Mouse (Mus musculus): ENCODE data around the gene Kcnq2. TPM values are rescaled to one million over a fixed set of nuclear protein-coding genes. Genes with fewer than 3 reads are reported as not detected.
A peak's percentile ranks its signal among the peaks of the same experiment; 100 is the strongest.

The Kcnq2 gene
- total and polyA plus RNA-seq, 2 experiments from 2014 or later = 0.04 TPM; not detected in 1

- Histone ChIP-seq H3K4me1 (ENCODE audit: control insufficient read depth, insufficient read depth) (no peaks in the 10 kb centered on the region), H3K36me3 (replicated peaks; ENCODE audit: control insufficient read depth, insufficient read depth, low read length) (no peaks in the 10 kb centered on the region), H3K9me3 (replicated peaks; ENCODE audit: control insufficient read depth, low read length) (no peaks in the 10 kb centered on the region), H3K4me2 (ENCODE audit: low read depth, low read length) (no peak overlapping the region), H3K27ac (ENCODE audit: low read depth) (no peak overlapping the region), H3K27me3 (ENCODE audit: control insufficient read depth, insufficient read depth, low read length) (peaks cover 28% of the 10 kb centered on the region), H3K9ac (replicated peaks; ENCODE audit: low read depth, low read length) (no peak overlapping the region), H3K4me3 (ENCODE audit: low read depth, low read length) (no peak overlapping the region)
- no peak for ATAC-seq (ENCODE audit: insufficient read depth, low read depth)
- no peak for DNase-seq (ENCODE audit: low spot score)
- TF ChIP-seq CTCF (IDR thresholded peaks at IDR 0.05; ENCODE audit: low read depth) (no peak), EP300 (IDR thresholded peaks at IDR 0.05; ENCODE audit: low read depth) (no peak)
- 76% methylated on average over 9 of the region's 9 CpGs for WGBS
These were observed 86.1 kb downstream of the Kcnq2 start for GRCm38 (mm10) chr2:181048986-181049385.

- Histone ChIP-seq H3K9me3 (replicated peaks; ENCODE audit: control insufficient read depth, low read length) (no peaks in the 10 kb centered on the region), H3K4me2 (ENCODE audit: low read depth, low read length) (no peak overlapping the region), H3K9ac (replicated peaks; ENCODE audit: low read depth, low read length) (no peak overlapping the region), H3K4me3 (ENCODE audit: low read depth, low read length) (no peak overlapping the region), H3K36me3 (replicated peaks; ENCODE audit: control insufficient read depth, insufficient read depth, low read length) (no peaks in the 10 kb centered on the region), H3K27me3 (ENCODE audit: control insufficient read depth, insufficient read depth, low read length) (peaks cover 28% of the 10 kb centered on the region), H3K27ac (ENCODE audit: low read depth) (no peak overlapping the region), H3K4me1 (ENCODE audit: control insufficient read depth, insufficient read depth) (no peaks in the 10 kb centered on the region)
- 43% methylated on average over 7 of the region's 7 CpGs for WGBS
- ATAC-seq (ENCODE audit: insufficient read depth, low read depth) (peak; percentile 26; the same call in 1 of the 2 replicates), DNase-seq (ENCODE audit: low spot score) (no peak)
- TF ChIP-seq CTCF (IDR thresholded peaks at IDR 0.05; ENCODE audit: low read depth) = no peak
- TF ChIP-seq EP300 (IDR thresholded peaks at IDR 0.05; ENCODE audit: low read depth) = no peak
These were observed 86.7 kb downstream of the Kcnq2 start for GRCm38 (mm10) chr2:181048252-181048945.

- H3K4me1 ChIP-seq (ENCODE audit: control insufficient read depth, insufficient read depth) = no peaks in the 10 kb centered on the region
- H3K9me3 ChIP-seq (replicated peaks; ENCODE audit: control insufficient read depth, low read length) = no peaks in the 10 kb centered on the region
- WGBS = 24% methylated on average over 3 of the region's 3 CpGs
- H3K27me3 ChIP-seq (ENCODE audit: control insufficient read depth, insufficient read depth, low read length) = peaks cover 40% of the 10 kb centered on the region
- ATAC-seq (ENCODE audit: insufficient read depth, low read depth) = no peak
- no peak overlapping the region for H3K4me3 ChIP-seq (ENCODE audit: low read depth, low read length)
- TF ChIP-seq CTCF (IDR thresholded peaks at IDR 0.05; ENCODE audit: low read depth) (no peak), EP300 (IDR thresholded peaks at IDR 0.05; ENCODE audit: low read depth) (no peak)
- no peak overlapping the region for H3K4me2 ChIP-seq (ENCODE audit: low read depth, low read length)
- no peak overlapping the region for H3K9ac ChIP-seq (replicated peaks; ENCODE audit: low read depth, low read length)
- DNase-seq (ENCODE audit: low spot score) = no peak
- H3K27ac ChIP-seq (ENCODE audit: low read depth) = no peak overlapping the region
- no peaks in the 10 kb centered on the region for H3K36me3 ChIP-seq (replicated peaks; ENCODE audit: control insufficient read depth, insufficient read depth, low read length)
These were observed 91.1 kb downstream of the Kcnq2 start for GRCm38 (mm10) chr2:181044001-181044400.

GRCm38 (mm10) chr2:181043437-181043836 lies 91.7 kb downstream of the Kcnq2 start, which contains the start of gene Chrna4:
Gene Chrna4 (minus strand): TSS chr2:181043546.
- no peaks in the 10 kb centered on the region for H3K36me3 ChIP-seq (replicated peaks; ENCODE audit: control insufficient read depth, insufficient read depth, low read length)
- H3K4me3 ChIP-seq (ENCODE audit: low read depth, low read length) = no peak within 1 kb of the TSS
- H3K9ac ChIP-seq (replicated peaks; ENCODE audit: low read depth, low read length) = no peak within 1 kb of the TSS
- ATAC-seq (ENCODE audit: insufficient read depth, low read depth) (no peak), DNase-seq (ENCODE audit: low spot score) (no peak)
- H3K27ac ChIP-seq (ENCODE audit: low read depth) = no peak within 1 kb of the TSS
- H3K9me3 ChIP-seq (replicated peaks; ENCODE audit: control insufficient read depth, low read length) = no peaks in the 10 kb centered on the region
- no peak within 1 kb of the TSS for H3K4me2 ChIP-seq (ENCODE audit: low read depth, low read length)
- peaks cover 45% of the 10 kb centered on the region for H3K27me3 ChIP-seq (ENCODE audit: control insufficient read depth, insufficient read depth, low read length)
- WGBS = 54% methylated on average over 3 of the region's 3 CpGs
- no peaks in the 10 kb centered on the region for H3K4me1 ChIP-seq (ENCODE audit: control insufficient read depth, insufficient read depth)
- TF ChIP-seq EP300 (IDR thresholded peaks at IDR 0.05; ENCODE audit: low read depth) = no peak
- TF ChIP-seq CTCF (IDR thresholded peaks at IDR 0.05; ENCODE audit: low read depth) = no peak

GRCm38 (mm10) chr2:181042376-181042775 lies 92.7 kb downstream of the Kcnq2 start:
- Histone ChIP-seq H3K27me3 (ENCODE audit: control insufficient read depth, insufficient read depth, low read length) (peaks cover 56% of the 10 kb centered on the region), H3K4me2 (ENCODE audit: low read depth, low read length) (no peak overlapping the region), H3K4me3 (ENCODE audit: low read depth, low read length) (no peak overlapping the region), H3K9ac (replicated peaks; ENCODE audit: low read depth, low read length) (no peak overlapping the region), H3K27ac (ENCODE audit: low read depth) (no peak overlapping the region), H3K36me3 (replicated peaks; ENCODE audit: control insufficient read depth, insufficient read depth, low read length) (no peaks in the 10 kb centered on the region), H3K4me1 (ENCODE audit: control insufficient read depth, insufficient read depth) (no peaks in the 10 kb centered on the region), H3K9me3 (replicated peaks; ENCODE audit: control insufficient read depth, low read length) (no peaks in the 10 kb centered on the region)
- TF ChIP-seq EP300 (IDR thresholded peaks at IDR 0.05; ENCODE audit: low read depth) (no peak), CTCF (IDR thresholded peaks at IDR 0.05; ENCODE audit: low read depth) (no peak)
- no peak for DNase-seq (ENCODE audit: low spot score)
- ATAC-seq (ENCODE audit: insufficient read depth, low read depth) = no peak

GRCm38 (mm10) chr2:181041941-181042340 lies 93.2 kb downstream of the Kcnq2 start:
- Histone ChIP-seq H3K4me3 (ENCODE audit: low read depth, low read length) (no peak overlapping the region), H3K27me3 (ENCODE audit: control insufficient read depth, insufficient read depth, low read length) (peaks cover 60% of the 10 kb centered on the region), H3K9me3 (replicated peaks; ENCODE audit: control insufficient read depth, low read length) (no peaks in the 10 kb centered on the region), H3K27ac (ENCODE audit: low read depth) (no peak overlapping the region), H3K9ac (replicated peaks; ENCODE audit: low read depth, low read length) (no peak overlapping the region), H3K4me2 (ENCODE audit: low read depth, low read length) (no peak overlapping the region), H3K4me1 (ENCODE audit: control insufficient read depth, insufficient read depth) (no peaks in the 10 kb centered on the region), H3K36me3 (replicated peaks; ENCODE audit: control insufficient read depth, insufficient read depth, low read length) (no peaks in the 10 kb centered on the region)
- TF ChIP-seq CTCF (IDR thresholded peaks at IDR 0.05; ENCODE audit: low read depth) = no peak
- TF ChIP-seq EP300 (IDR thresholded peaks at IDR 0.05; ENCODE audit: low read depth) = no peak
- 17% methylated on average over 7 of the region's 7 CpGs for WGBS
- DNase-seq (ENCODE audit: low spot score) = no peak
- no peak for ATAC-seq (ENCODE audit: insufficient read depth, low read depth)

Data from heart, postnatal 0 days (tissue).